Mouse (Mus musculus): ENCODE results near the gene Prickle1. TPM values are rescaled to one million over a fixed set of nuclear protein-coding genes. Genes with fewer than 3 reads are reported as not detected.
A peak's percentile ranks its signal among the peaks of the same experiment; 100 is the strongest.

Gene Prickle1
- polyA plus RNA-seq, 1 experiment from 2014 or later = 2.6 TPM

DNA sequence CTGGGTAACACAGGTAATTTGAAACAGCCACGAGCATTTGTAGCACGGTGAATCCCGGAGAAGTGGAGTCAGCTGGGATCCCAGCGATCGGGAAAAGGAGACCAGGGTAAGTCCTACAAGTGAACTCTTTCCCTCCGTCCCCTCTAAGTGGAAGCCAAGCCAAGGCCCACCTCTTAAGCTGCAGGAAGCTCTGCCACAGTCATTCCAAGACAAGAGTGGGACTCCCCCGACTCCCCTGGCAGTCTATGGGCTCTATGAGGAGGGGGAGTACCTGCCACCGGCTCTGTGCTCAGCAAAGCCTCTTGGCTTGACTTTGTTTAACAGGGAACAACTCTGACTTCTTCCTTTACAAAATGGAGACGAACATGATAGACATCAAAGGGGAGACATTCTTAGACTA is 47.4 kb downstream of the Prickle1 start:
- WGBS (ENCODE audit: insufficient replicate concordance) = 69% methylated on average over 9 of the region's 9 CpGs
- Histone ChIP-seq H3K4me1 (replicated peaks) (peaks cover 10% of the 10 kb centered on the region; the same call in 1 of the 2 replicates), H3K27me3 (no peaks in the 10 kb centered on the region), H3K36me3 (replicated peaks) (no peaks in the 10 kb centered on the region), H3K27ac (replicated peaks) (no peak overlapping the region), H3K4me2 (no peak overlapping the region), H3K4me3 (replicated peaks) (no peak overlapping the region), H3K9ac (no peak overlapping the region), H3K9me3 (replicated peaks) (no peaks in the 10 kb centered on the region)
- no peak for ATAC-seq (ENCODE audit: insufficient read depth)

DNA sequence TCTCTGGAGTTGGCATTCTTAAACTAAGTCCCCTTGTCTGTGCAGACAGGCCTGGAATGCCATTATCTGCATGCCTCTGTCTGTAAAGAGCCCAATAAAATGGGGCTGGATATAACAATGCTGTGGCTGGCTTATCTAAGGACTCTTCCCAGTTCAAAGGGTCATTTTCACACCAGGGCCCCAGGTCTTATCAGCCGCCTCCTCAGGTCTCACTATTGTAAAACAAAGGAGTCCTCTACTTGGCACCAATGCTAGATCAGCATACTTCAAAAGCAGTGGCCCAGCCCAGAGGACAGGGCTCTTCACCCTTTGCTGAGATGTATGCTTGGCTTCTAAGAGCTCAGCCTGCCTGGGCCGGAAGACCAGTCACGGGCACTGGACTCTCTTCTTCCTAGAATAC is 56.3 kb downstream of the Prickle1 start:
- WGBS (ENCODE audit: insufficient replicate concordance) = 49% methylated on average over 3 of the region's 3 CpGs
- Histone ChIP-seq H3K27me3 (no peaks in the 10 kb centered on the region), H3K4me2 (no peak overlapping the region), H3K27ac (replicated peaks) (no peak overlapping the region), H3K4me3 (replicated peaks) (no peak overlapping the region), H3K9me3 (replicated peaks) (no peaks in the 10 kb centered on the region), H3K9ac (no peak overlapping the region), H3K4me1 (replicated peaks) (peaks cover 12% of the 10 kb centered on the region; the same call in 1 of the 2 replicates), H3K36me3 (replicated peaks) (no peaks in the 10 kb centered on the region)
- peak; percentile 42 for ATAC-seq (ENCODE audit: insufficient read depth)

DNA sequence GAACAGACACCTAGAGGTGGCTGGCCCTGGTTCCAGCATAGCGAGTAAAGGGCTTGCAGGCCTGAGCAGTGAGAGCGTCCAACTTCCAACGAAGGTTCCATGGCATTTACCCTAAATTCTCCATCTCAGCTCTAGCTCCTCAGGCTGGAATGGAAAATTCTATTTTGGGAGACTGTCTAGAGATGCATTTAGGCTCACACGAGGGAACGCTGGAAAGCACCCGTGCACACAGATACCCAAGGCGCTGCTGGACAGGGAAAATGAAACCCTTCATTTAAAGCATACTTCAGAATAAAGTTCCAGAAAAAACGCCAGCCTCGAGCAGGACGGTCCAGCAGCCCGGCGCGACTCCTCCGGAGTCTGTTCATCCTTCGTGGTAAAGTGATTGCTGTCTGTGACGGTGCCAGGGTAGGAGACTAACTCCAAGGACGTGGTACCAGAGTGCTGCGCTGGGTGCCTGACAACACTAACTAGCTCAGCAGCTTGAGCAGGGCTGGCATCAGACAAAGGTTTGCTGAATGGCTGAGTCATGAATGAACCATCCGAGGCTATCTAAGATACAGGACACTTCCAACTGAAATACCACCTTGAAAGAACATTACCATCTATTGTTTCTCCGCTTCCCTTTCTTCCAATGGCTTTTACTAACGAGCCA is 57.0 kb downstream of the Prickle1 start:
- 79% methylated on average over 21 of the region's 21 CpGs for WGBS (ENCODE audit: insufficient replicate concordance)
- Histone ChIP-seq H3K36me3 (replicated peaks) (no peaks in the 10 kb centered on the region), H3K27me3 (no peaks in the 10 kb centered on the region), H3K9ac (no peak overlapping the region), H3K27ac (replicated peaks) (no peak overlapping the region), H3K4me3 (replicated peaks) (no peak overlapping the region), H3K9me3 (replicated peaks) (no peaks in the 10 kb centered on the region), H3K4me2 (no peak overlapping the region), H3K4me1 (replicated peaks) (peaks cover 12% of the 10 kb centered on the region; the same call in 1 of the 2 replicates)
- ATAC-seq (ENCODE audit: insufficient read depth) = no peak

DNA sequence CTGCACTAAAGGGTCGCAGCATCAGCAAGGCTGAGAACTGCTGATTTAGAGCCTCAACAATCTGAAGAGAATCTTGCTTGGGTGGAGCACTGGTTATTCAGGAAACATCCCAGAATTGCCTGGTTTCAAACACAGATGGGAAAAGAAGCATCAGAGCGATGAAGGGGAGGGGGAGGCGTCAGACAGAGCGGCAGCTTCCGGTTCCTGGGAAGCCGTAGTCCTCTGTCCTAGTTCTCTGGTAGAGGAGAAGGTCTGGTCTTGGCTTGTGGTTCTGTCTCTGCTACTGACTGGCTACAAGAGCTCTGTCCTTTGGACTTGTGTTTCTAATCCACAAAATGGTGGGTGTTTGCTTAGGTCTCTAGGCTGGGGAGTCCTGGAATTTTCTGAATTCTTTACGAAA is 57.9 kb downstream of the Prickle1 start:
- no peaks in the 10 kb centered on the region for H3K9me3 ChIP-seq (replicated peaks)
- ATAC-seq (ENCODE audit: insufficient read depth) = no peak
- H3K4me2 ChIP-seq = no peak overlapping the region

DNA sequence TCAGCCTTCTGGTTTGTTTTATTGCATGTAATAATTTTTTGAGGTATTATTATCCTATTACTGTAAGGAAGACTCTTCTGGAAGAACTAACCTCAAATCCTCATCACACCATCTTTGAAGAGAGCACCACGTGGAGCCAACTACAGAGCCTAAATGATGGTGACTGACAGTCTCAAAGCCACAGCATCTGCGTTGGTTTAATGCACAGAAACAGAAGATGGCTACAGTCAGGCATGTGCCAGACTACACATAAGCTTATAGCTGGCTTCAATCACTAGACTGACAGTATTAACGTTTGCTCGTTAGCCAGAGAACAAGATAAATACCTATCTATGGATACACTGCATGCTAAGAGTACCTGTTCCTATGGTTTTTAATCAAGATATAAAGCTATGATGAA is 59.5 kb downstream of the Prickle1 start:
- Histone ChIP-seq H3K9ac (no peak overlapping the region), H3K4me2 (no peak overlapping the region), H3K9me3 (replicated peaks) (no peaks in the 10 kb centered on the region), H3K36me3 (replicated peaks) (no peaks in the 10 kb centered on the region), H3K4me3 (replicated peaks) (no peak overlapping the region), H3K4me1 (replicated peaks) (peaks cover 12% of the 10 kb centered on the region; the same call in 1 of the 2 replicates), H3K27ac (replicated peaks) (no peak overlapping the region), H3K27me3 (no peaks in the 10 kb centered on the region)
- 54% methylated on average over 4 of the region's 4 CpGs for WGBS (ENCODE audit: insufficient replicate concordance)
- ATAC-seq (ENCODE audit: insufficient read depth) = no peak

More for the DNA sequence above, 57.9 kb downstream of the Prickle1 start:
- no peak overlapping the region for H3K27ac ChIP-seq (replicated peaks)
- peaks cover 12% of the 10 kb centered on the region; the same call in 1 of the 2 replicates for H3K4me1 ChIP-seq (replicated peaks)
- H3K36me3 ChIP-seq (replicated peaks) = no peaks in the 10 kb centered on the region
- H3K27me3 ChIP-seq = no peaks in the 10 kb centered on the region
- no peak overlapping the region for H3K9ac ChIP-seq
- 79% methylated on average over 7 of the region's 7 CpGs for whole genome bisulfite sequencing (ENCODE audit: insufficient replicate concordance)
- H3K4me3 ChIP-seq (replicated peaks) = no peak overlapping the region

DNA sequence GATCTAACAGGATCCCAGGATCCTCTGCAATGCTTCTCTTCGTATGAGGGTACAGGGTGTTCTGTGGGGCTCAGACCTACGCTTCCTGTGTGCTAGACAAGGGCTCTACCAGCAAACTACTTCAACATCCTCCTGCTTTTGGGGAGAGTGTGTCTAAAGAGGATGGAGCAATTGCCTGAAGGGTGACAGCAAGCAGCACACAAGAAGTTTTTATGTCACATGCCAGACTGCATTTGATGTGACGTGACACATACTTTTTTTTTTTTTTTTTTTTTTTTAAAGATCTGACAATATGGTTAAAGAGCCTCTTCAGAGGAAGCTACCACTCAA is 65.0 kb downstream of the Prickle1 start:
- no peak overlapping the region for H3K9ac ChIP-seq
- H3K4me1 ChIP-seq (replicated peaks) = peaks cover 10% of the 10 kb centered on the region; the same call in 1 of the 2 replicates
- H3K4me3 ChIP-seq (replicated peaks) = no peak overlapping the region
- ATAC-seq (ENCODE audit: insufficient read depth) = no peak
- no peaks in the 10 kb centered on the region for H3K27me3 ChIP-seq
- no peaks in the 10 kb centered on the region for H3K36me3 ChIP-seq (replicated peaks)
- WGBS (ENCODE audit: insufficient replicate concordance) = 56% methylated on average over 3 of the region's 3 CpGs
- no peak overlapping the region for H3K4me2 ChIP-seq
- H3K27ac ChIP-seq (replicated peaks) = no peak overlapping the region
- H3K9me3 ChIP-seq (replicated peaks) = no peaks in the 10 kb centered on the region

DNA sequence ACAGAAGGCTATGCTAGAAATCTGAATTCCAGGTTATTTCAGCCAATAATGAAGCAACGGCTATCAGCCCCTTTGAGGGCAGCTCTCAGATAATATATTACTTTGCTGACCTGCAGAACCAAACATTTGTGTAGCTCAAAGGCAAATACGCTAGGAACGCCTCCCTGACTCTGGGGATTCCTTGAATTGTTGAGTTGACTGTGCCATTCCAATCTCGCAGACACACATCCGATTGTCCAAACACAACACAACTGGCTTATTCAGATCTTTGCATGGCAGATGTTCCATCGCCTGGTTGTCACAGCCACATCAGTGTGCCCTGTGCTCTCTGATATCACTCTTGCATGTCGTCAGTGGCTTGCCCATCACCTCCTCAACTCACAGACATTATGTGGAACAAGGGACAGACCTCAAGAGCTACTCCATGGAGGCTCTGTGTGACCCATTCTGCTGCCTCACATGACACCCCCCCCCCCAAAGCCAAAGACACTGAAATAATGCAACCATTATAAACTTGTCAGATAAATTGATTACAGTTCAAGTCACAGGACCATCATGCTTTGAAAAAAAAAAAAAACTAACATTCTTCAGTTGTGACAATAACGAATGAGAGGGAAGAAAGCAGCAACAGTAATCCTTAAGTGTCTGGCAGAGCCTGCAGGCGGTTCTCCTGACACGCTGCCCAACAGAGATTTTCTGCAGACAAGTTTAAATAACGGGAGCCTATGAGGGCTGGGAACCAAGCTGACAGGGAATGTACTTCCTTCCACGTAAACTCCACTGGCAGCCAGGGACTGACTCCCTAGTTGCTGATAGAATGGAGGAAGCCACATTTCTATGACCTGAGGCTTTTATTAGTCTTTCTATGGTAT is 65.6 kb downstream of the Prickle1 start:
- H3K9ac ChIP-seq = no peak overlapping the region
- 42% methylated on average over 12 of the region's 12 CpGs for WGBS (ENCODE audit: insufficient replicate concordance)
- no peaks in the 10 kb centered on the region for H3K36me3 ChIP-seq (replicated peaks)
- H3K4me1 ChIP-seq (replicated peaks) = peaks cover 16% of the 10 kb centered on the region; the same call in 1 of the 2 replicates
- H3K4me2 ChIP-seq = no peak overlapping the region
- H3K27ac ChIP-seq (replicated peaks) = no peak overlapping the region
- ATAC-seq (ENCODE audit: insufficient read depth) = no peak
- H3K4me3 ChIP-seq (replicated peaks) = no peak overlapping the region
- H3K27me3 ChIP-seq = no peaks in the 10 kb centered on the region
- no peaks in the 10 kb centered on the region for H3K9me3 ChIP-seq (replicated peaks)

DNA sequence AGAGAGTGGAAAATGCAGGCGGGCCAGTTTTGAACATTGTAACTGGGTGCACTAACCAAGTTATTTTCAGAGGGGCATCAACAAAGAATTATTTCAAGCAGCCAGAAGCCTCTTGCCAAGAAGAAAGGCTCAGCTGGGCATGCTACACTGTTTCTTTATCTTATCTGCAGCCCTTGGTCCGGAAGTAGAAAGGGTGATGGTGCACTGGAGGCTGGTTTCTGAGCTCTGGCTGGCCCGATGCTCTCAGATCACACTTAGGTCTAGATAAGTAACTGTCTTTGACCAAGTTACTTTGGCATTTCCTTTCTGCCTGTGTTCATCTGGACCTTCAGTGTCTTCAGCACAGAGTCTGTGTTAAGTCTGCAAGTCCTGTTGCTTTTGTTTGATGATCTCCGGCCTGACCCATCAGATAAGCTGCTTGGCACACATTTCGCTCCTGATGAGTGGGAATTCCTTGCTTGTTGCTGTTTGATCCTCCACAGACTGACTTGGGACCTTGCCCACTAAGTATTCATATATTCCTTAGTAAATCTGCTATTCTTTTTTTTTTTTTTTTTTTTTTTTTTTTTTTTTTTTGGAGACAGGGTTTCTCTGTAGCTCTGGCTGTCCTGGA is 70.3 kb downstream of the Prickle1 start:
- Histone ChIP-seq H3K9ac (no peak overlapping the region), H3K4me1 (replicated peaks) (peaks cover 24% of the 10 kb centered on the region; the same call in 1 of the 2 replicates), H3K4me3 (replicated peaks) (no peak overlapping the region), H3K36me3 (replicated peaks) (no peaks in the 10 kb centered on the region), H3K4me2 (no peak overlapping the region), H3K9me3 (replicated peaks) (no peaks in the 10 kb centered on the region), H3K27ac (replicated peaks) (no peak overlapping the region), H3K27me3 (peaks cover 23% of the 10 kb centered on the region)
- whole genome bisulfite sequencing (ENCODE audit: insufficient replicate concordance) = 13% methylated on average over 5 of the region's 5 CpGs
- ATAC-seq (ENCODE audit: insufficient read depth) = no peak

DNA sequence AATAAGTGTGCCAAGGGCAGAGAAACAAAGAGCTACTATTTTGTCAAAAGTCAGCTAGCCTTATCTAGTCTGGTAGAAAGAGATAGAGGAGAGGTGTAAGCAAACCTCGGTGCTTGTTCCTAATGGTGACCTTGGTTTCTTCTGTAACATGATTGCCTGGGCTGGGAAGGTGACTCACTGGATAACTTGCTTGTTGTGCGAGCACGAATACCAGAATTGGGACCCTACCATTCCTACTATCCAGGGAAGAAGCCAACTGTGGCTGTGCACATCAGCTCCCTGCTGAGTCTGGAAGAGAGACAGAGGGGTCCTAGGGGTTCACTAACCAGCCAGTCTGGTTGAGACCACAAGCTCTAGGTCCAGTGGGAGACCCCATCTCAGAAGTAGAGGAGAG is 73.9 kb downstream of the Prickle1 start:
- Histone ChIP-seq H3K27ac (replicated peaks) (no peak overlapping the region), H3K9ac (no peak overlapping the region), H3K4me2 (no peak overlapping the region), H3K36me3 (replicated peaks) (no peaks in the 10 kb centered on the region), H3K27me3 (peaks cover 59% of the 10 kb centered on the region), H3K4me3 (replicated peaks) (no peak overlapping the region), H3K9me3 (replicated peaks) (no peaks in the 10 kb centered on the region), H3K4me1 (replicated peaks) (peaks cover 36% of the 10 kb centered on the region)
- ATAC-seq (ENCODE audit: insufficient read depth) = no peak
- WGBS (ENCODE audit: insufficient replicate concordance) = 30% methylated on average over 3 of the region's 3 CpGs

DNA sequence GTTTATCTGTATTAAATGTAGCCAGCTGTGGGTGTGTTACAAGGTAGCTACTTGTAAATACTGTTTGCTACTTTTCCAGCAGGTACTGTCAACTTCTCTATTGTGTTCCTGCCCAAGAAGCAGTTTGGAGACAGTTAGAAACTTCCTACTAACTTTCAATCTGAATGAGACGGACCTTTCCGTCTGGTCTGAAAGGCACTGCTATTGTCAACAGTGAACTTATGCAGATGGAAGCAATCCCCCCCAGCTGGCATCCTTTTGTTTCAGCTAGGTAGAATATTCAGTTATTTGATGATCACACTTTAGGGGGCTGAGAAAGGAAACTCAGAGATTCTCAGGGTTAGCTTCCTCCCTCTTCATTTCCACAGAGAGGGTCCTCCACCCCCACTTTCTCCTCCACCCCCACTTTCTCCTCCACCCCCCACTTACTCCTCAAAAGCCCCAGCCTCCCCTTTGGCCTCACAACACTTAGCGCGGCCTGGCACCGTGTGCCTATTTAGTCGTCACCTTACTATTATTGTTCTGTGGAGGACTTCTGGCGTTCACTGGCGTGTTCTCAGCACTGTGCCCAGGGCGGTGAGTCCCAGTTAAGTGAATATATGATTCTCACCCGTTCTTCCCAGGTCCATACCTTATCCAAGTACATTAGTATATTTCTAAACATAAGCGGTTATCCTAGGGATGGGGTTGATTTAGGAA is 74.5 kb downstream of the Prickle1 start:
- Histone ChIP-seq H3K4me2 (no peak overlapping the region), H3K4me1 (replicated peaks) (peaks cover 36% of the 10 kb centered on the region), H3K36me3 (replicated peaks) (no peaks in the 10 kb centered on the region), H3K4me3 (replicated peaks) (no peak overlapping the region), H3K27ac (replicated peaks) (no peak overlapping the region), H3K27me3 (peaks cover 59% of the 10 kb centered on the region), H3K9me3 (replicated peaks) (no peaks in the 10 kb centered on the region), H3K9ac (no peak overlapping the region)
- no peak for ATAC-seq (ENCODE audit: insufficient read depth)
- WGBS (ENCODE audit: insufficient replicate concordance) = 64% methylated on average over 11 of the region's 11 CpGs
